Mouse (Mus musculus) liver, embryonic 15.5 days (tissue): ENCODE measurements around the gene Cpne7. TPM values are rescaled to one million over a fixed set of nuclear protein-coding genes. Genes with fewer than 3 reads are reported as not detected.
"Not testable (repeated sequence)": the region's sequence is repeated elsewhere in the genome, so short reads cannot be mapped to it uniquely, and the experiment has no call there.

Experiments
- ATAC-seq: fragments of 200-750 bp; cut with Nextera tagmentation; 2 replicates; pipeline ENCODE4 v1.8.0; 2017; ENCODE audit warnings: moderate number of reproducible peaks, mild to moderate bottlenecking, moderate library complexity; ENCODE audit not compliant: insufficient read depth
- H3K27ac ChIP-seq: fragments of 300-500 bp; sonication (generic); replicated peaks from 2 replicates; pipeline ENCODE4 v1.5.1; 2015; ENCODE audit warnings: mild to moderate bottlenecking, inconsistent platforms
- H3K27me3 ChIP-seq: fragments of 300-500 bp; sonication (generic); 2 replicates; pipeline ENCODE4 v1.6.1; 2015; ENCODE audit warnings: mild to moderate bottlenecking, inconsistent platforms
- H3K36me3 ChIP-seq: fragments of 300-500 bp; sonication (generic); replicated peaks from 2 replicates; pipeline ENCODE4 v1.6.1; 2015; ENCODE audit warnings: moderate library complexity, mild to moderate bottlenecking, inconsistent platforms
- H3K4me1 ChIP-seq: fragments of 300-500 bp; sonication (generic); replicated peaks from 2 replicates; pipeline ENCODE4 v1.6.1; 2015; ENCODE audit warnings: inconsistent platforms
- H3K4me2 ChIP-seq: fragments of 300-500 bp; sonication (generic); 2 replicates; pipeline ENCODE4 v1.6.1; 2015; ENCODE audit warnings: moderate library complexity, mild to moderate bottlenecking, inconsistent platforms
- H3K4me3 ChIP-seq: fragments of 300-500 bp; sonication (generic); replicated peaks from 2 replicates; pipeline ENCODE4 v1.5.1; 2015; ENCODE audit warnings: mild to moderate bottlenecking, inconsistent platforms
- H3K9ac ChIP-seq: fragments of 300-500 bp; sonication (generic); 2 replicates; pipeline ENCODE4 v1.6.1; 2015; ENCODE audit warnings: moderate library complexity, mild to moderate bottlenecking, inconsistent platforms
- H3K9me3 ChIP-seq: fragments of 300-500 bp; sonication (generic); replicated peaks from 2 replicates; pipeline ENCODE4 v1.6.1; 2016; ENCODE audit warnings: inconsistent platforms
- WGBS: fragments of 180-500 bp; shearing (Covaris S2); methylation state at CpG from one replicate; pipeline ENCODE4 v1.1.7; 2015; ENCODE audit warnings: mixed read lengths; ENCODE audit not compliant: insufficient replicate concordance; 5-methylcytosine and 5-hydroxymethylcytosine counted together
- polyA plus RNA-seq: library from polyadenylated mRNA; unstranded; fragments of >200 nt; fragmentation: Nextera tagmentation; extraction: Ambion mirVana; gene quantifications from 2 replicates; pipeline ENCODE4 v1.2.1, GENCODE M21; 2015

The Cpne7 gene
- polyA plus RNA-seq, 1 experiment from 2014 or later = 0.30 TPM

GRCm38 (mm10) chr8:123101735-123102685 lies 15.2 kb upstream of the Cpne7 start, which contains the start of gene Rpl13:
TSS of gene Rpl13 (plus strand) at chr8:123102350.
- under 1% methylated on average over 54 of the region's 56 CpGs for WGBS

GRCm38 (mm10) chr8:123102855-123103254 lies 14.3 kb upstream of the Cpne7 start:
- Histone ChIP-seq H3K4me3 (peak overlapping the region; percentile 84), H3K4me2 (peak overlapping the region; percentile 87), H3K9ac (peak overlapping the region; percentile 89), H3K36me3 (peaks cover 33% of the 10 kb centered on the region), H3K27ac (peak overlapping the region; percentile 87), H3K4me1 (peaks cover 23% of the 10 kb centered on the region)
- not testable (repeated sequence) for H3K9me3 ChIP-seq, H3K27me3 ChIP-seq, ATAC-seq
- WGBS = 1% methylated on average over 24 of the region's 26 CpGs

More at GRCm38 (mm10) chr8:123101735-123102685, 15.2 kb upstream of the Cpne7 start, which contains the start of gene Rpl13:
- H3K27ac ChIP-seq = peak within 1 kb of the TSS; percentile 87
- H3K4me1 ChIP-seq = peaks cover 23% of the 10 kb centered on the region
- peak within 1 kb of the TSS; percentile 89 for H3K9ac ChIP-seq
- H3K36me3 ChIP-seq = peaks cover 41% of the 10 kb centered on the region
- ATAC-seq = peak; percentile 92
- H3K27me3 ChIP-seq = no peaks in the 10 kb centered on the region
- H3K4me3 ChIP-seq = peak within 1 kb of the TSS; percentile 84
- H3K4me2 ChIP-seq = peak within 1 kb of the TSS; percentile 87
- H3K9me3 ChIP-seq = no peaks in the 10 kb centered on the region

- Histone ChIP-seq H3K27ac (peak overlapping the region; percentile 87), H3K4me3 (peak overlapping the region; percentile 84), H3K9ac (peak overlapping the region; percentile 89), H3K9me3 (no peaks in the 10 kb centered on the region), H3K4me1 (peaks cover 23% of the 10 kb centered on the region), H3K36me3 (peaks cover 29% of the 10 kb centered on the region), H3K27me3 (no peaks in the 10 kb centered on the region), H3K4me2 (peak overlapping the region; percentile 87)
- WGBS = 5% methylated on average over 15 of the region's 15 CpGs
- no peak for ATAC-seq
Observed at GRCm38 (mm10) chr8:123103285-123103684, 13.9 kb upstream of the Cpne7 start.

GRCm38 (mm10) chr8:123104046-123104767 lies 13.0 kb upstream of the Cpne7 start:
- peaks cover 28% of the 10 kb centered on the region for H3K36me3 ChIP-seq
- no peaks in the 10 kb centered on the region for H3K27me3 ChIP-seq
- peak overlapping the region; percentile 87 for H3K4me2 ChIP-seq
- peak overlapping the region; percentile 84 for H3K4me3 ChIP-seq
- H3K9me3 ChIP-seq = no peaks in the 10 kb centered on the region
- H3K27ac ChIP-seq = peak overlapping the region; percentile 87
- H3K9ac ChIP-seq = peak overlapping the region; percentile 89; the same call in 1 of the 2 replicates
- WGBS = 72% methylated on average over 6 of the region's 6 CpGs
- peaks cover 23% of the 10 kb centered on the region for H3K4me1 ChIP-seq
- ATAC-seq = no peak

GRCm38 (mm10) chr8:123105553-123106326 lies 11.4 kb upstream of the Cpne7 start:
- Histone ChIP-seq H3K9ac (no peak overlapping the region), H3K4me3 (no peak overlapping the region), H3K9me3 (no peaks in the 10 kb centered on the region), H3K4me1 (peaks cover 24% of the 10 kb centered on the region), H3K36me3 (peaks cover 28% of the 10 kb centered on the region), H3K4me2 (no peak overlapping the region), H3K27me3 (no peaks in the 10 kb centered on the region), H3K27ac (0 out of 2 replicates have a peak overlapping the region, but pooled peaks have one; percentile 26)
- ATAC-seq = no peak
- 47% methylated on average over 5 of the region's 5 CpGs for WGBS

- Histone ChIP-seq H3K36me3 (peaks cover 28% of the 10 kb centered on the region), H3K4me2 (no peak overlapping the region), H3K4me1 (peaks cover 23% of the 10 kb centered on the region), H3K9me3 (no peaks in the 10 kb centered on the region), H3K27ac (no peak overlapping the region), H3K9ac (no peak overlapping the region), H3K27me3 (no peaks in the 10 kb centered on the region), H3K4me3 (no peak overlapping the region)
- ATAC-seq = no peak
- WGBS = 35% methylated on average over 2 of the region's 2 CpGs
Observed at GRCm38 (mm10) chr8:123106531-123106930, 10.6 kb upstream of the Cpne7 start.

- H3K4me2 ChIP-seq = no peak overlapping the region
- H3K36me3 ChIP-seq = peaks cover 28% of the 10 kb centered on the region
- H3K9me3 ChIP-seq = no peaks in the 10 kb centered on the region
- no peak overlapping the region for H3K27ac ChIP-seq
- H3K4me3 ChIP-seq = no peak overlapping the region
- peaks cover 19% of the 10 kb centered on the region for H3K4me1 ChIP-seq
- no peak overlapping the region for H3K9ac ChIP-seq
- no peak for ATAC-seq
- H3K27me3 ChIP-seq = no peaks in the 10 kb centered on the region; the same call in 1 of the 2 replicates
- 46% methylated on average over 1 of the region's 1 CpGs for WGBS
Observed at GRCm38 (mm10) chr8:123108010-123108409, 9.2 kb upstream of the Cpne7 start.

GRCm38 (mm10) chr8:123108953-123109352 lies 8.2 kb upstream of the Cpne7 start:
- ATAC-seq = no peak

GRCm38 (mm10) chr8:123110649-123111048 lies 6.5 kb upstream of the Cpne7 start:
- ATAC-seq = peak; percentile 50; the same call in 1 of the 2 replicates
- H3K4me3 ChIP-seq = no peak overlapping the region
- WGBS = 5% methylated on average over 4 of the region's 4 CpGs

More at GRCm38 (mm10) chr8:123108953-123109352, 8.2 kb upstream of the Cpne7 start:
- Histone ChIP-seq H3K36me3 (peaks cover 19% of the 10 kb centered on the region), H3K4me3 (no peak overlapping the region), H3K27ac (no peak overlapping the region), H3K9me3 (no peaks in the 10 kb centered on the region), H3K4me1 (peaks cover 10% of the 10 kb centered on the region), H3K4me2 (no peak overlapping the region), H3K9ac (no peak overlapping the region), H3K27me3 (no peaks in the 10 kb centered on the region; the same call in 1 of the 2 replicates)
- 65% methylated on average over 5 of the region's 5 CpGs for WGBS

GRCm38 (mm10) chr8:123112892-123113291 lies 4.3 kb upstream of the Cpne7 start:
- H3K9me3 ChIP-seq = no peaks in the 10 kb centered on the region
- 68% methylated on average over 9 of the region's 9 CpGs for WGBS
- no peaks in the 10 kb centered on the region for H3K36me3 ChIP-seq
- H3K27me3 ChIP-seq = peaks cover 24% of the 10 kb centered on the region
- no peak overlapping the region for H3K9ac ChIP-seq
- H3K4me3 ChIP-seq = no peak overlapping the region
- H3K27ac ChIP-seq = no peak overlapping the region
- ATAC-seq = no peak
- no peak overlapping the region for H3K4me2 ChIP-seq
- H3K4me1 ChIP-seq = peaks cover 38% of the 10 kb centered on the region

More at GRCm38 (mm10) chr8:123110649-123111048, 6.5 kb upstream of the Cpne7 start:
- Histone ChIP-seq H3K27me3 (peaks cover 2% of the 10 kb centered on the region), H3K36me3 (peaks cover 2% of the 10 kb centered on the region), H3K9me3 (no peaks in the 10 kb centered on the region), H3K4me1 (peaks cover 16% of the 10 kb centered on the region), H3K4me2 (no peak overlapping the region), H3K27ac (no peak overlapping the region), H3K9ac (no peak overlapping the region)
